Mouse (Mus musculus) brain, embryonic 14.5 days (tissue): ENCODE measurements around the gene Zzef1. TPM values are rescaled to one million over a fixed set of nuclear protein-coding genes. Genes with fewer than 3 reads are reported as not detected.
"Not testable (repeated sequence)": the region's sequence is repeated elsewhere in the genome, so short reads cannot be mapped to it uniquely, and the experiment has no call there.

ENCODE experiments used
- DNase-seq: peaks from one replicate; pipeline ENCODE4 v3.0.0-alpha.2; 2011; ENCODE audit warnings: low read depth
- CTCF ChIP-seq: fragments of 200-500 bp; IDR thresholded peaks from 2 replicates; pipeline ENCODE4 v1.5.1; 2012; ENCODE audit warnings: inconsistent platforms, mild to moderate bottlenecking, moderate library complexity, borderline replicate concordance; ENCODE audit not compliant: insufficient read depth, insufficient read length; ENCODE audit errors: extremely low read depth
- POLR2A ChIP-seq: fragments of 200-500 bp; IDR thresholded peaks from 2 replicates; pipeline ENCODE4 v1.6.1; 2012; ENCODE audit warnings: mild to moderate bottlenecking, inconsistent platforms, borderline replicate concordance; ENCODE audit not compliant: poor library complexity, insufficient read depth, insufficient read length, severe bottlenecking; ENCODE audit errors: extremely low read depth
- polyA plus RNA-seq: library from polyadenylated mRNA; depleted of rRNA; stranded (reverse); fragments of >200 nt; gene quantifications from 2 replicates; pipeline ENCODE4 v1.2.3, GENCODE M21; 2012; rRNA removed

Gene Zzef1
- polyA plus RNA-seq = 28.4 and 38.1 TPM in 2 replicates

DNA sequence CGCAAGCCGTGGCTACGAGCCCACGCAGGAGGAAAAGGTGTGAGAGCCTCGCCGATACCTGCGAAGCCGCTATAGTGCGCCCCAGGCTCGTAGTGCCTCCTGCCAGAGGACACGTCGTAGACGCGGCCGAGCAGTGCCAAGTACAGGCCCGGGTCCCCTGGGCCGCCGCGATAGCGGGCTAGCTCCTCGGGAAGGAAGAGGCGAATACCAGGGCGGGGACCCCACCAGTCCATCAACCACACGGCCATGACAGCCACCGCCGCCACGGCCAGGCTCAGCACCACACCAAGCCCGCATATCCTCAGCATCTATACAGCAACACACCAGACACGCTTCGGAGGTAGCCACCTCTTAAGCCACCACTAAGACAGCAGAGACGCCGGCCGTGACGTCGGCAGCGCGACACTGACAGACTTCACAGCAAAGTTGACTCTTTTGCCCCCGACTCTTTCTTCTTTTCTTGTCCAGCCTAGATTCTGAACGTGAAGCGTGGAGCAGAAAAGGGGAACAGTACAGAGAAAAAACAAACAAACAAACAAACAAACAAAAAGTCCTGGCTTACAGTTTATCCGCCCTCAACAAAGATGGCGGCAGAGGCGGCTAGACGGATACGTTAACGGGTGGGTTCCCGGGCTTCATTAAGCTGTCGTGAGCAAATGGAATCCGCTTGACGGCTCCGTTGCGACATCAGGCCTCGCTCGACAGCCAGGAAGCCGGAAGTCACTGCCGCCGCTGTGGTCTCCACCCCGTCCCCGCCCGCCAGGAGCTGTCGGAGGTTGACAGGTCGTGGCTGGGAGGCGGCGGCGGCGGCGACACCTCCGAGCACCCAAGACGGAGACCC, at the start of gene Zzef1, which contains the start of gene Cyb5d2:
Gene Zzef1, plus strand, starts transcription at position 772 of the 841 bp plus-strand sequence.
Gene Cyb5d2, minus strand, starts transcription at position 688 of the 841 bp plus-strand sequence.
- peak; percentile 99 for DNase-seq
- TF ChIP-seq CTCF (no peak), POLR2A (peak; percentile 48; the same call in 1 of the 2 replicates)

DNA sequence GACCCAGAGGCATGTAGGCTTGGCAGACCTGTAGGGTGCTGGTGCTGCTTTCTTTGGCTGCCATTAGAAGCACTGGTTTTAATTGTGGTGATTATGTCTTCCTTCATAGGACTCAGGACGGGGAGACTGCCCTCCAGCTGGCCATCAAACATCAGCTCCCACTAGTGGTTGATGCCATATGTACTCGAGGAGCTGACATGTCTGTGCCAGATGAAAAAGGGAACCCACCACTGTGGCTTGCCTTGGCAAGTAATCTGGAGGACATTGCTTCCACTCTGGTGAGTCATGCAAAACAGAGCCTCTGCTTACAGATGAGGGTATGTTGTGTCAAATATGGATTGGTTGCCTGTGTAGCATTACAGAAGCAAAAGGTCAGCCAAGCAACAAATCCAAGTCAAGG, 44.1 kb upstream of the Zzef1 start:
- no peak for DNase-seq
- TF ChIP-seq POLR2A = no peak
- TF ChIP-seq CTCF = peak; percentile 18; the same call in 1 of the 2 replicates

DNA sequence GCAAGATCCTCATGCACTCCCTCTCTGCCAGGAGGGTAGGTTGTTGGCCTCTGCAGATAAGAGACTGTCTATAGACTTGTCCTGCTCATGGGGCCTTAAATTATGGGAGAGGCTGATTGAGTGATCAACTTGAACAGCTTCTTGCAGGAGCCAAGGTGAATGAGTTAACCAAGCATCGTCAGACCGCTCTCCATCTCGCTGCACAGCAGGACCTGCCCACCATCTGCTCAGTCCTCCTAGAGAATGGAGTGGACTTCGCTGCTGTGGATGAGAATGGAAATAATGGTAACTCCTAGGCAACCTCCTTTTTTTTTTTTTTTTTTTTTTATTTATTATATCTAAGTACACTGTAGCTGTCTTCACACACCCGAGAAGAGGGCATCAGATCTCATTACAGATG, 37.7 kb upstream of the Zzef1 start:
- no peak for TF ChIP-seq POLR2A
- no peak for TF ChIP-seq CTCF
- no peak for DNase-seq

DNA sequence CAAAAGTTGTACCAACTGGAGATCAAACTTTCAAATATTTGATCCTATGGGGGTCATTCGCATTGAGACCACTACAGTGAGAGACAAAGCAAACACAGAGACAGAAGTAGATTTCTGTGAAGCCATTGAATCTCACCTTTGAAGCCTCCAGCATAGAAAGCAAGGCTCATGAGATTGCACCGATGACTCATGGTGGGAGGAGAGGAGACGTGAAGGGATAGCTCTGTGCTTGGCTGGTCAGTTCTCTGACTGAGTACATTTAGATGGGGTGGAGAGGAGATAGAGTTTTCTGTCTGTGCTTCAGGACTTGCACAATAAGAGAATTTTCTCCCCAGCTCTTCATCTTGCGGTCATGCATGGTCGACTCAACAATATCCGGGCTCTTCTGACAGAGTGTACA, 36.4 kb upstream of the Zzef1 start:
- no peak for DNase-seq
- TF ChIP-seq CTCF = no peak
- no peak for TF ChIP-seq POLR2A

DNA sequence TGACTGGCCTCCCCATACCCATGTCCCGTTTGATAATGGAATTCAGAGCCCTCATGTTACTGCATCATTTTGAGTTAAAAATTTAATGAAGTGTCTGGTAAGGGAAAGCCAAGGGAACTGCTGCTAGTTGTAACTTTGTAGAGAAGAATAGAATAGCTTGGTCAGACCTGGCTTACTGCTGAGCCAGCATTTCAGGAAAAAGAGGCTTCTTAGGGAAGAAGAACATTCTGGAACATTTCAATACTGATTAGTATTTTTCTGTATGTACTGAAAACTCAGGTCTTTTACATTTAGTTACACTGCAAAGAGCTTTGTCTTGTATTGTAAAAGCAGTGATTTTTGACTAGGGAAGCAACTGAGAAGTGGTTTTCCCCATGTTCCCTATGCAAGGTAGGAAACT, 35.2 kb upstream of the Zzef1 start:
- TF ChIP-seq CTCF (no peak), POLR2A (no peak)
- DNase-seq = no peak

DNA sequence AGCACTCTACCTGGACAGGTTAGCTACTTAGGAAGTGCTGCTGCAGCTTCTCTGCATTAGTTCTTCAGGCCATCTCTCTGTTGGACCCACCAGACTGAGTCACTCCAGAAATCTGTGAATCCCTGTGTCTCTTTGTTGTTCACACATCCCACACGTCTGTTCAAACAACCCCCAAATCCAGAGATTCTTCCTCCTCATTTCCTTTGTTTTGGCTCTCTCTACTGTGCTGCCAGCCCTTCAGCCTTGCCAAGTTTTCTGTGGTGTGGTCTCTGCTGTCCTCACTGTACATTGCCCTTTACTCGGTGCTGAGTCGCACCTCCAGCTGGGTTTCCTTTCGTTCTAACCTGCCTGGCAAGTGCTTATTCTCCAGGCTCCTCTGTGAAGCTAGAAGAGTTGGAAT, 31.8 kb upstream of the Zzef1 start:
- TF ChIP-seq CTCF (no peak), POLR2A (no peak)
- DNase-seq = no peak

DNA sequence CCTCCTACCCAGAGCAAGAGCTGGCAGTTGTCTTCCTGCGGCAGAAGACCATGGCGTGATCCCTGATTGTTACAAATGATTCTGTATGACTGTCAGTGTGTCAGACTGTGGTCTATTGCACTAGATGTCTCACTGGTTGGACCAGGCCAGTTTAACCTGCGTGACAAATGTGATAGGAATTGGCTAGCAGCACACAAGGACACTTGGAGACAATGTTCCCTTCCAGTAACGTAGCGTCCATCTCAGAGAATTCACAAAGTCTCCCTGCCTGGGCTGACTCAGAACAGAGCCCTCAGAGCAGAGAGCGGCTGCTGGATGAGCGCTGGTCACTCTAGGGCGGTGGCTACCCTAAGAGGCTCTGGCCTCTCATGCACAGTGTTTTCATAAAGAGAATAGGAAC, 28.3 kb upstream of the Zzef1 start:
- no peak for DNase-seq
- no peak for TF ChIP-seq CTCF
- TF ChIP-seq POLR2A = no peak

DNA sequence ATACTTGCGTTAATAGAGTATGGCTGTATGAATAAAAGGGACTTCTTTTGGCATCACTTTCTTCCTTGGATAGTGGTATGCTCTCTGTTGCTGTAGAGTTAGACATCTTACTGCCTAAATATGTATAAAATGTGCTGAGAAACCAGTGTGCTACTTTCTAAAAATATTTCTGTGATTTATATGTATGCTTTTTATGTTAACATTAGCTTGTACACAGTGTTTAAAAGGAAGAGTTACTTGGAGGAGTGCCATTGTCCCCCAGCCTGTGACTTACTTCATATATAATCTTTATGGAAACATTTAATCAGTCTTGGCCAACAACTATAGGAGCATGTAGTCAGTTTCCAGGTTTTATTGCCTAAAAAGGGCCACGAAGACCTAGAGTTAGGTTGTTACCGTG, 27.0 kb upstream of the Zzef1 start:
- DNase-seq = no peak
- TF ChIP-seq POLR2A (no peak), CTCF (no peak)

DNA sequence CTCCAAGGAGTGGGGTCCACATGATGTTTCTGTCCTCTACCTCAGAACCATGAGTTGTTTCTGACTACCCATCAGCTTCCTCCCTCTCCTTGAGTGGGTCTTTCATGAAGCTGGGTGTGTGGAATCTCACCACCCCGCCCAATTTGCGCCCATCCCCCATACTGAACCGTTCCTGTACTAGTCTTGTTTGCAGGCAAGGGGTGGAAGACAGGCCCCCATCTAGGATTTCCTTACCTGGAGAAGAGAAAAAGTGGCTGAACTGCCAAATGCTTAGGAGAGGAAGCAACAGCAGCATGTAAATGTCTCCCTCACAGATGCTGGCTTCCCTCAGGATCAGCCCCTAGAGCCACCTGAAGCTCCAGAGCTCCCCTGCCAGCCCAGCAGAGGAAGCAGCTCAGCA, 25.7 kb upstream of the Zzef1 start:
- no peak for DNase-seq
- no peak for TF ChIP-seq POLR2A
- TF ChIP-seq CTCF = no peak

DNA sequence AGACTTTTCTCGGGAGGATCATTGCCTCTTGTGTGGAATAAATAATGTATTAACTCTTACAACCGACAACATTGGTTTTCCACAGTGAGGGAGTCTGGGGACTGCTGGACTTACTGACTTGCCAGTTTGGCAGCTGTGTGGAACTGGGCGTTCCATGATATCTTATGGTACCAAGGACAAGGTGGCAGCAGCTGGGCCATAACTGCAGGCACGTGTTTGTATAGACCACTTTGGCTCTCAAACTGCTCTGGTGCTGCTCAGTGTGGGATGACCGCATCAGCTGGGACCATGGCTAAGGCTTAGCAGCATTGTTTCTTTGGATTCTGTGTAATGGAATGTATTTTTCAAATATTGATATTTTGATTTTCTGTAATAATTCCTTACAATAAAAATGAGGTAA, 25.2 kb upstream of the Zzef1 start:
- TF ChIP-seq POLR2A (no peak), CTCF (no peak)
- no peak for DNase-seq

DNA sequence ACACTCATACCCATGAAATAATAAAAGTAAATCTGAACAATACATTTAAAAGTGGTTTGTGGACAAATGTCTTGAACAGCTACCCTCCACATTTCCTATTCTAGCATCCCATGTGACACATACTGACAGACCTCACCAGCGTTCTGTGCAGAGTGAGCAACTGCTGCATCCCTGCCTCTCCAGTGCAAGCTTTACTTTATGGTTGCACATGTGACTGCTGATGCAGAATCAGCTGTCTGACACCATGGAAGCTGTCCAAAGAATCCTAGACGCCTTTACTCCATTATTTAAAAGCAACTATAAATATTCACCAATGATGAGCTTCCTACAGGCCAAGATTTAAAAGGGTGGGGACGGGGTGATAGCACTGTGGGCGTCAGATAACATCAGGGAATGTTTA, 24.6 kb upstream of the Zzef1 start:
- no peak for TF ChIP-seq CTCF
- no peak for TF ChIP-seq POLR2A
- DNase-seq = no peak

DNA sequence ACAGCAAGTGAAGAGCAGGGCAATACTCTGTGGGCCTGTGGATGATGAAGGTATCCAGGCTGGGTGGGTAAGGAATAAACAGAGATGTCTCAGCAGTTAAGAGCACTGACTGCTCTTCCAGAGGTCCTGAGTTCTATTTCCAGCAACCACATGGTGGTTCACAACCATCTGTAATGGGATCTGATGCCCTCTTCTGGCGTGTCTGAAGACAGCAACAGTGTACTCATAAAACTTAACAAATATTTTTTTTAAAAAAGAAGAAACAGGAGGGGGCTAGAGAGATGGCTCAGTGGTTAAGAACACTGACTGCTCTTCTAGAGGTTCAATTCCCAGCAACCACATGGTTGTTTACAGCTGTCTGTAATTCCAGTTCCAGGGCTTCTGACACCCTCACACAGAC, 23.4 kb upstream of the Zzef1 start:
- DNase-seq = not testable (repeated sequence)
